Mouse (Mus musculus) myocyte (in vitro differentiated cells): ENCODE measurements around the gene Itpr2. TPM values are rescaled to one million over a fixed set of nuclear protein-coding genes. Genes with fewer than 3 reads are reported as not detected.

ENCODE experiments used
- H3K27me3 ChIP-seq: one replicate; pipeline ENCODE4 v1.6.1; 2011; ENCODE audit not compliant: control insufficient read depth, insufficient read depth, insufficient read length
- H3K36me3 ChIP-seq: one replicate; pipeline ENCODE4 v1.6.1; 2011; ENCODE audit not compliant: control insufficient read depth, insufficient read depth
- H3K4me2 ChIP-seq: one replicate; pipeline ENCODE4 v1.6.1; 2011; ENCODE audit warnings: low read depth, control low read depth
- H3K4me3 ChIP-seq: one replicate; pipeline ENCODE4 v1.5.1; 2011; ENCODE audit warnings: mild to moderate bottlenecking, control low read depth, moderate library complexity
- H3K79me2 ChIP-seq: one replicate; pipeline ENCODE4 v1.6.1; 2011; ENCODE audit not compliant: control insufficient read depth, insufficient read depth
- H3ac ChIP-seq: one replicate; pipeline ENCODE4 v1.6.1; 2011; ENCODE audit not compliant: control insufficient read depth, insufficient read length
- CEBPB ChIP-seq: IDR thresholded peaks from 2 replicates; pipeline ENCODE4 v1.6.1; 2011; ENCODE audit warnings: mild to moderate bottlenecking, moderate library complexity; ENCODE audit not compliant: poor library complexity, insufficient read depth, severe bottlenecking
- E2F4 ChIP-seq: IDR thresholded peaks from one replicate; pipeline ENCODE4 v1.6.1; 2011; ENCODE audit warnings: mild to moderate bottlenecking, control low read depth, moderate library complexity; ENCODE audit not compliant: insufficient read depth
- MAX ChIP-seq: IDR thresholded peaks from one replicate; pipeline ENCODE4 v1.6.1; 2011; ENCODE audit warnings: low read depth, mild to moderate bottlenecking, control low read depth
- MYOD1 ChIP-seq, 3 experiments: IDR thresholded peaks; one replicate each; pipeline ENCODE4 v1.6.1; 2011; ENCODE audit warnings: control low read depth in 2 of 3, low read depth in 2 of 3, mild to moderate bottlenecking in 2 of 3, moderate library complexity in 1 of 3; ENCODE audit not compliant: insufficient read length in 2 of 3, control insufficient read depth in 1 of 3
- MYOG ChIP-seq, 3 experiments: IDR thresholded peaks; one replicate each; pipeline ENCODE4 v1.6.1; 2011; ENCODE audit warnings: control low read depth in 2 of 3, low read depth in 2 of 3, mild to moderate bottlenecking in 2 of 3; ENCODE audit not compliant: insufficient read length in 2 of 3, control insufficient read depth in 1 of 3, insufficient read depth in 1 of 3
- POLR2A ChIP-seq: IDR thresholded peaks from one replicate; pipeline ENCODE4 v1.6.1; 2011; ENCODE audit warnings: low read depth, mild to moderate bottlenecking, control low read depth, moderate library complexity; ENCODE audit not compliant: insufficient read length
- POLR2AphosphoS2 ChIP-seq: IDR thresholded peaks from one replicate; pipeline ENCODE4 v1.6.1; 2011; ENCODE audit warnings: low read depth, control low read depth; ENCODE audit not compliant: insufficient read length
- REST ChIP-seq: IDR thresholded peaks from one replicate; pipeline ENCODE4 v1.6.1; 2011; ENCODE audit warnings: mild to moderate bottlenecking, control low read depth, moderate library complexity; ENCODE audit not compliant: insufficient read depth, insufficient read length
- SRF ChIP-seq: IDR thresholded peaks from one replicate; pipeline ENCODE4 v1.6.1; 2011; ENCODE audit warnings: low read depth; ENCODE audit not compliant: control insufficient read depth, insufficient read length
- TCF12 ChIP-seq: IDR thresholded peaks from one replicate; pipeline ENCODE4 v1.6.1; 2011; ENCODE audit warnings: mild to moderate bottlenecking, control low read depth; ENCODE audit not compliant: poor library complexity, insufficient read depth, severe bottlenecking
- TCF3 ChIP-seq: IDR thresholded peaks from one replicate; pipeline ENCODE4 v1.6.1; 2011; ENCODE audit warnings: low read depth, control low read depth; ENCODE audit not compliant: insufficient read length
- USF1 ChIP-seq: IDR thresholded peaks from one replicate; pipeline ENCODE4 v1.6.1; 2011; ENCODE audit warnings: low read depth, mild to moderate bottlenecking, control low read depth, moderate library complexity
- polyA plus RNA-seq: library from polyadenylated mRNA; unstranded; fragments of >200 nt; fragmentation: generic; extraction: Trizol; gene quantifications from one replicate; pipeline ENCODE4 v1.2.1, GENCODE M21; 2012; ENCODE audit warnings: missing spikeins

Gene Itpr2
- polyA plus RNA-seq, 1 experiment, result 4.7 TPM

DNA sequence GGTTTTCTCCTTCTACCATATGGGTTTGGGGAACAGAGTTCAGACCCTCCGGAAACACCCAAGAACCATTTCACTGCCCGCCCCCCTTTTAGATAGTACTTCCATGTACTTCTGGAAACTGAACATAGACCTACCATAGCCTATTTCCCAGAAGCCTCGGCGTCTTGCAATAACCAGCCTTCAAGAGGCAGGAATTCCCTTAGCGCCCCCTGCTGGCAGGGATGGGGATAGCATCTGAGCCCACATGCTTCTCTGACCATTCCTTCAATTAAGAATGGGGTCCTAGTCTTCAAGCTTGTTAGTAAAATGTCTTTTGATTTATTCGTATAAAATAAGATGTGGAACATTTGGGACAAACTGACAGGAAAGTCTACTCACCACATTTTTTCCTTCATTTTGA is 96.6 kb downstream of the Itpr2 start:
- Histone ChIP-seq H3K4me2 (no peak overlapping the region), H3K4me3 (no peak overlapping the region), H3K27me3 (no peaks in the 10 kb centered on the region), H3K36me3 (no peaks in the 10 kb centered on the region), H3K79me2 (no peaks in the 10 kb centered on the region), H3ac (no peak overlapping the region)
- TF ChIP-seq TCF3 (no peak), USF1 (no peak), SRF (no peak), MYOG (IDR thresholded peaks at IDR 0.05; ENCODE audit: control insufficient read depth in 1 of 3, insufficient read depth in 1 of 3, insufficient read length in 2 of 3, low read depth in 2 of 3) (no peak), MYOD1 (IDR thresholded peaks at IDR 0.05; ENCODE audit: control insufficient read depth in 1 of 3, insufficient read length in 2 of 3, low read depth in 2 of 3) (no peak)

DNA sequence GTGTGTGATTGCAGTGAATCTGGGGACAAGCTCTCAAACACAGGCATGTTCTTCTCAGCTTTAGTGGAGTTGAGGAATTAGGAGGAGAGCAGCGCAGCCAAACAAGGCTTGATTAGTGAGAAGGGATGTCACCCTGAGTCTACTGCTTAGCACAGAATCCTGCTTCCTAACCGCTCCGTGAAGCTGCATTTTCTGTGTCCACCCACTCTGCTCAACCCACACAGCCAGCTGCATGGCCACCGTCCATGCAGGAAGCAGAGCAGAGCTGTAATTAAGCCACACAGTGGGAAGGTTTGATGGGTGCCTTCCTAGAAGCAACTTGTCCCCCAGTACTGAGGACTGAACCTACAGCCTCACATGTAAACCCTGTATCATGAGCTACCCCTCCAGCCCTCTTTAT is 97.1 kb downstream of the Itpr2 start:
- no peak overlapping the region for H3K4me3 ChIP-seq
- H3K4me2 ChIP-seq, result no peak overlapping the region
- no peaks in the 10 kb centered on the region for H3K79me2 ChIP-seq
- no peaks in the 10 kb centered on the region for H3K36me3 ChIP-seq
- no peaks in the 10 kb centered on the region for H3K27me3 ChIP-seq
- TF ChIP-seq MYOD1 (IDR thresholded peaks at IDR 0.05; ENCODE audit: control insufficient read depth in 1 of 3, insufficient read length in 2 of 3, low read depth in 2 of 3), result no peak
- no peak for TF ChIP-seq POLR2A
- TF ChIP-seq USF1, result no peak
- TF ChIP-seq POLR2AphosphoS2, result no peak
- TF ChIP-seq SRF, result no peak
- TF ChIP-seq REST, result no peak
- no peak for TF ChIP-seq CEBPB
- no peak for TF ChIP-seq MAX
- TF ChIP-seq E2F4, result no peak
- no peak for TF ChIP-seq TCF12
- no peak for TF ChIP-seq MYOG (IDR thresholded peaks at IDR 0.05; ENCODE audit: control insufficient read depth in 1 of 3, insufficient read depth in 1 of 3, insufficient read length in 2 of 3, low read depth in 2 of 3)
- no peak for TF ChIP-seq TCF3
- H3ac ChIP-seq, result no peak overlapping the region

DNA sequence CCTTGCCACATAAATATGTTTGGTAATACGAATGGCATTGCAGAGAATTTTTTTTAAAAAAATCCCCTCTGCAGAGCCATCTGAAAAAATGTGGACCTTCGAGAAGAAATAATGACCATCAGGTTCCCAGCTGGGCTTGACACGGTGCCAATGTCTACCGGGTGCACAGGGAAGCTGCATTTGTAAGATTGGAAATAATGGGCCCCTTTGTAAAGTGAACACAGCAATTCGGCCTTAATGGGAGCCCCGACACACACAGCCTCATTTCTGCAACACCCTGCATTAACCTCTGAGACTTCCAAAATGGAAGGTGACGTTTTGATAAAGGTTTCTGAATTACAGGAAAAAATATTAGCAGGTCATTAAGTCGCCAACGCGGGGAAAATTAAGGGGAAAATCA is 97.9 kb downstream of the Itpr2 start:
- no peaks in the 10 kb centered on the region for H3K79me2 ChIP-seq
- no peak overlapping the region for H3ac ChIP-seq
- H3K36me3 ChIP-seq, result no peaks in the 10 kb centered on the region
- no peak overlapping the region for H3K4me3 ChIP-seq
- no peak overlapping the region for H3K4me2 ChIP-seq
- no peaks in the 10 kb centered on the region for H3K27me3 ChIP-seq
- no peak for TF ChIP-seq POLR2A
- no peak for TF ChIP-seq TCF3
- no peak for TF ChIP-seq E2F4
- no peak for TF ChIP-seq MYOG (IDR thresholded peaks at IDR 0.05; ENCODE audit: control insufficient read depth in 1 of 3, insufficient read depth in 1 of 3, insufficient read length in 2 of 3, low read depth in 2 of 3)
- TF ChIP-seq MAX, result no peak
- no peak for TF ChIP-seq REST
- TF ChIP-seq CEBPB, result no peak
- TF ChIP-seq TCF12, result no peak

- Histone ChIP-seq H3K36me3 (no peaks in the 10 kb centered on the region), H3K4me3 (no peak overlapping the region), H3K4me2 (no peak overlapping the region), H3K27me3 (no peaks in the 10 kb centered on the region), H3K79me2 (no peaks in the 10 kb centered on the region), H3ac (no peak overlapping the region)
- TF ChIP-seq POLR2AphosphoS2, result no peak
- no peak for TF ChIP-seq REST
- TF ChIP-seq SRF, result no peak
- no peak for TF ChIP-seq POLR2A
- TF ChIP-seq MYOG (IDR thresholded peaks at IDR 0.05; ENCODE audit: control insufficient read depth in 1 of 3, insufficient read depth in 1 of 3, insufficient read length in 2 of 3, low read depth in 2 of 3), result no peak
- no peak for TF ChIP-seq TCF3
- TF ChIP-seq TCF12, result no peak
- TF ChIP-seq E2F4, result no peak
- TF ChIP-seq USF1, result no peak
- TF ChIP-seq CEBPB, result no peak
- TF ChIP-seq MYOD1 (IDR thresholded peaks at IDR 0.05; ENCODE audit: control insufficient read depth in 1 of 3, insufficient read length in 2 of 3, low read depth in 2 of 3), result no peak
- no peak for TF ChIP-seq MAX
Observed at GRCm38 (mm10) chr6:146402905-146403642, 98.9 kb downstream of the Itpr2 start.

GRCm38 (mm10) chr6:146397803-146398202 is 104.2 kb downstream of the Itpr2 start:
- peaks cover under 1% of the 10 kb centered on the region for H3K36me3 ChIP-seq

More at GRCm38 (mm10) chr6:146397803-146398202, 104.2 kb downstream of the Itpr2 start:
- Histone ChIP-seq H3ac (no peak overlapping the region), H3K4me3 (no peak overlapping the region), H3K79me2 (no peaks in the 10 kb centered on the region), H3K4me2 (no peak overlapping the region), H3K27me3 (no peaks in the 10 kb centered on the region)
- TF ChIP-seq REST, result no peak
